Mouse (Mus musculus) adrenal gland, postnatal 10 days (tissue): ENCODE measurements at regions not wholly inside any gene's neighbourhood (a gene's known extent, or its start where the extent isn't known, plus 50 kb on each side); places are given as distances from the start of the nearest gene placed in this dataset.

Source experiments
- DNase-seq: peaks from one replicate; pipeline ENCODE4 v3.0.0; 2021; ENCODE audit warnings: mixed read lengths

- no peak for DNase-seq
Measured at GRCm38 (mm10) chr16:5829071-5829470, 56.1 kb upstream of the Rbfox1 start.

- no peak for DNase-seq
Measured at GRCm38 (mm10) chr16:5823316-5823715, 61.8 kb upstream of the Rbfox1 start.

GRCm38 (mm10) chr16:5817166-5817565 is 68.0 kb upstream of the Rbfox1 start:
- no peak for DNase-seq

DNA sequence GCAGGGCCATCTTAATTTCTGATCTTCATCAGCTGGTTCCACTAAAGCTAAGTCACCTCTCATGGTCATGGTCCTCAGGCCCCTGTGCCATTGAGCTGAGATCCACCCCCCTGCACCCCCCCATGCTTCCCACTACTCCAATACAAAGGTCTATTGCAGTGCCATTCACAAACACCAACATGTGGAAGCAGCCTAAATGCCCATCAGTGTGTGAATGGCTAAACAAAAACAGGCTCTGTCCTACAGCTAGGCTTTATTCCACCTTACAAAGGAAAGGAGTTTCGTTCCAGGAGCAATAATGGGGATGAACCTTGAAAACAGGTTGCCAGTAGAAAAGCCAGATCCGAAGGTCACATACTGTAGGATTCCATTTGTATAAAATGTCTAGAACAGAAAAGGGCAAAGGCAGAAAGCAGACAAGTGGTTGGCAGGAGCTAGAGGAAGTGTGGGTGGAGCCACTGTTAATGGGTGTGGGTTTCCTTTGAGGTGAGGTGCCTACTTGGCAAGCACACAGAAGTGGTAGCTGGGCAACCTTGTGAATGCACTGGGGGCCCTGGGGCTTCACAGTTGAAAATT is 72.8 kb upstream of the Rbfox1 start:
- DNase-seq: no peak

DNA sequence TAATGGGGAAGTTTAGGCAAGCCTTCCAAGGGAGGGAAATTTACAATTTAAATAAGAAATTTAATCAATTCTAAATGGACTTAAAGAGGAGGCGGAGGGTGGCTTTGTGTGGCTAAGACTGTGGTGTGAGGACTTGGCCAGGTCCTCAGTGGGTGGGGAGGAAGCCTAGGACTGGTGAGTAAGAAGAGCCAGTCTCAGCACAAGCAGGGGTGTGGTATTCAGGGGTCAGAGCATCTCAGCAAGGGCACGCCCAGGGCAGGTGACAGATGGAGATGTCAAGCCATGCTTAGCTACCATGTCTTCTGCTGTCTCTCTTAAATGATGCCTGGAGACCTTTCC is 73.5 kb upstream of the Rbfox1 start:
- DNase-seq: no peak

GRCm38 (mm10) chr16:5810986-5811653 is 74.0 kb upstream of the Rbfox1 start:
- DNase-seq: no peak

GRCm38 (mm10) chr16:5798188-5798587 is 87.0 kb upstream of the Rbfox1 start:
- DNase-seq: peak; percentile 2

DNA sequence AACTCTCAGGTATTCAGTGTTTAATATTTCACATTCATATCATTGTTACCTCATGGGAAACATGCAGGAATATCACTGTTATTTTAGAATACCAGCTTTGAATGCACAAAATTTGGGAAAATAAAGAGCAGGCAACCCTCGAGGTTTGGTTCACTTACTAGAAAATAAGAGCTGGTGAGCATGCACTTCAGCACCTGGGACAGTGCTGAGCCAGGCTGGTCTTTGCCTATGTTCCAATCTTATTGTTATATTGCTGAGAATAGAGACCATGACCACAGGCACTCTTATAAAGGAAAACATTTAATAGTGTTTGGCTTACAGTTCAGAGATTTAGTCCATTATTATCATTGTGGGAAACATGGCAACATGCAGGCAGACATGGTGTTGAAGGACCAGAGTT is 92.9 kb upstream of the Rbfox1 start:
- peak; percentile 14 for DNase-seq

GRCm38 (mm10) chr16:5790161-5790560 is 95.0 kb upstream of the Rbfox1 start:
- DNase-seq: no peak

GRCm38 (mm10) chr16:5787206-5787605 is 97.9 kb upstream of the Rbfox1 start:
- DNase-seq: no peak

GRCm38 (mm10) chr16:5766771-5767421 is 118.3 kb upstream of the Rbfox1 start:
- DNase-seq: no peak

- DNase-seq: peak; percentile 77
Measured at GRCm38 (mm10) chr16:5765143-5765542, 120.0 kb upstream of the Rbfox1 start.

- no peak for DNase-seq
Measured at GRCm38 (mm10) chr16:5760821-5761220, 124.3 kb upstream of the Rbfox1 start.

DNA sequence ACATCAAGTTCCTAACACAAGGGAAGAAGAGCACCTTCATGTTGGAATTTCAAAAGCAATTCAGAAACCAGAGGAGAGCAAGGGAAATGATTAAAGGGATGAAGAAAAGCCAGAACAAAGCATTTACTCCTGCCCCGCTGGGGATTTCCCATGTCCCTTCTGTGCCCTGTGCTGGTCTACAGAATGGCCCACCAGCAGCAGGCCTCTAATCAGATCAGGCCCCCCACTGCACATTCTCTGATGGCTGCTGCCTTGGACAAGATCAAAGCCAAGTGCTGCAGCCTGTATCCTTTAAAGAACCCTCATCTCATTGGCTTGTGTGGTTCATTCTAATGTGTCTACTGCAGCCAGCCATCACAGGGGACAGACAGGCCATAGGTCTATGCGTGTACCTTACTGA is 126.1 kb upstream of the Rbfox1 start:
- DNase-seq: no peak

DNA sequence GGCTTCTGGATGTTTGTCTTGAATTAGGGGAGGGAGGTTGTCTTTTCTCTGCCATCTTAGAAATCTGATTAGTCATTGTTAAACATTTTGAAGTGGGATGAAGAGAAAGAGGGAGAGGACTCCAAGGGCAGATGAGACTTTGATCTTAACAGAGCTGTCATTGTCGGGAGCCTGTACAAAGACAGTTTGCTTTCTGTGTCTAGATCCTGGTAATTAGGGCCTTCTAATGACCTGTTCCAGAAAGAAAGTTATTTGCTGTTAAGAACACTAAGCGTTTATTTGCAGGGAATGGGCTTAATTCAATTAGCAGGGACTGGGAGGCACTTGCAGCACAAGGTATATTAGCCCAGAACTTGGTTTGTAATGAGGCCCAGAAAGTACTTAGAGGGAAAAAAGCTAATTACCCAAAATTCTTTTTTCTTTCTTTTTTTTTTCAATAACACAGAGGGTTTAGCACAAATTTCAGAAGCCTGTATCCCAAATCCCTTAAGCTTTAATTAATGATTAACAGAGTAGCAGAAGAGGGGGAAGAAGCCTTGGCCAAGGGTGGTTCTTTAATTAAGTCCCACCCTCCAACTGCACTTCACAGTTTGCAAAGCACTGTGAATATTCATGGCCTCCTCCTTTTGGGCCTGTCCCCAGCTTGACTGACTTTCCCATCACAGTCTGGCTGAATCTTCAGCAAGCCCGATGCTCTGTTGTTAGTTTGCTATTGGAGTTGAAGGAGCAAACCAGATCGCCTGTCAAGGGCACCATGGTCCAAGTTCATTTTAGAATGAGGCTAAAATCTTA is 142.2 kb upstream of the Rbfox1 start:
- DNase-seq: no peak

DNA sequence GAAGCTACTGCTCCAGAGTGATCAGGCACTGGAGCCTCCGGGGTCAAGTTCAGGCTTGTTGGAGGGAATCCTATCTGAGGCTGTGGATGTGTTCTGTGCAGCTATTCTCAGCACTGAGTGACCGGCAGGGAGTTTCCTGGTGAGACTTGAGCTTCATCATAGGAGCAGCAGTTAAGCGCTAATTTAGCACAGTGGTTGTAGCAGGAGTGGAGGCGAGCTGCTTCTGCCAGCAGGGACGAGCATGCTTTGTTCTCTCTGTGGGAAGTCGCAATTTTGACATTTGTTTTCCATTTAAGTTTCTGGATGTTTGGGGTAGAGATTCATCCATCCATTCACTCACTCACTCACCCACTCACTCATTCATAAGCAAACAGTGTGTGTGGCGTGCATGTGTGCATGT is 144.4 kb upstream of the Rbfox1 start:
- no peak for DNase-seq

GRCm38 (mm10) chr16:5733608-5734007 is 151.5 kb upstream of the Rbfox1 start:
- DNase-seq: no peak

DNA sequence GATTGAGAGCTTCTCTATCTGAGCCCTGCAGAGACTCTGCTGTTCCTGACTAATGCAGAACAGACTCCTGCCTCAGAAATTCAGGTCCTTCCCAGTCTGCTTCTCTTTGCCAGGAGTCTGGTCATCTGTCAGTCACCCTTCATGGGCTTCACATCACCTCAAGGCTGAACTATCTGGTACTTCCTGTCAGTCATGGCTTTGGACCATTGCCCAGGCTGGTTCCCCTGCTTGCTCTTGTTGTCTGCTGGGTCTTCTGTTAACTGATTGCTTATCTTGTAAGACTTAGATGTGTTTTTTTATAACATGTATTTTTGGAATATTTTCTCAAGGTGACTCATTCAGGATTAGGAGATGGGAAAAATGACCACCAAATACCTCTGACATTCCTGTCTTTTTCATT is 162.6 kb upstream of the Rbfox1 start:
- peak; percentile 4 for DNase-seq

GRCm38 (mm10) chr16:5713476-5713875 is 171.7 kb upstream of the Rbfox1 start:
- no peak for DNase-seq

- no peak for DNase-seq
Measured at GRCm38 (mm10) chr16:5709831-5710230, 175.3 kb upstream of the Rbfox1 start.

- peak; percentile 74 for DNase-seq
Measured at GRCm38 (mm10) chr16:5700731-5701255, 184.4 kb upstream of the Rbfox1 start.

- no peak for DNase-seq
Measured at GRCm38 (mm10) chr16:5688322-5688721, 196.8 kb upstream of the Rbfox1 start.

DNA sequence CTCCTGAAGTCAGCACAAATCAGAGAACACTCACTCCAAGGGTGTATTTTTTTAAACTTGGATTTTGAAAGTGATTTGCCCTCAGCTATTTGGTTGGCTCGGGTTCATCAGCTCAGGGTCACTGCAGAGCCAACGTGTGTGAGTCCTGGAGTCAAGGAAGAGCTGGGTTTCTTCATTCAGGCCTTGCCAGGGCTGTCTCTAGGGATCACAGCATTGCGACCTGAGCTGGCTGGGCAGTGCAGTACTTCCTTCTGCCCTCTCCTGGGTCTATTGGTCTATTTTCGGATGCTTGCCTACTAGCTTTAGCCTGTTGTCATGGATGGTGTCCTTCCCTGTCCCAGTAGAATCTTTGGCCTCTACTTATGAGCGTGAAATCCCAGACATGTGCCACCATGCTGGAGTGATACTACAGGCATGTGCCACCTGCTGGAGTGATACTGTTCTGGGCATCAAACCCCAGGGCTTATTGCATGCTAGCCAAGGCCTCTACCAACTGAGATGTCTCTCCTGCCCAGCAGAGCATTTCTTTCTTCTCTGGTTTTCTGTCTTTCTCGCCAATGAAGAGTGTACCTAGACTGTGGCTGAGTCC is 211.7 kb upstream of the Rbfox1 start:
- DNase-seq: peak; percentile 75
